Mouse (Mus musculus): Measurements from ENCODE around the gene Capn3.

- TF ChIP-seq POLR2A (IDR thresholded peaks at IDR 0.05; ENCODE audit: control insufficient read depth, low read depth, low read length) (no peak), CTCF (IDR thresholded peaks at IDR 0.05; ENCODE audit: control insufficient read depth, insufficient read depth, insufficient replicate concordance, low read depth, low read length) (no peak)
These were observed 7.5 kb downstream of the Capn3 start for GRCm38 (mm10) chr2:120463328-120463727.
